Mouse (Mus musculus) liver, adult 2 months (tissue): ENCODE measurements at regions not wholly inside any gene's neighbourhood (a gene's known extent, or its start where the extent isn't known, plus 50 kb on each side); places are given as distances from the start of the nearest gene placed in this dataset.

Experiments
- CTCF ChIP-seq: fragments of 200-500 bp; IDR thresholded peaks from 2 replicates; pipeline ENCODE4 v1.5.1; 2011; ENCODE audit warnings: low read depth, low read length, control low read depth
- POLR2A ChIP-seq: fragments of 200-500 bp; IDR thresholded peaks from 2 replicates; pipeline ENCODE4 v1.6.1; 2011; ENCODE audit warnings: low read length, control low read depth; ENCODE audit not compliant: insufficient read depth; ENCODE audit errors: extremely low read depth

DNA sequence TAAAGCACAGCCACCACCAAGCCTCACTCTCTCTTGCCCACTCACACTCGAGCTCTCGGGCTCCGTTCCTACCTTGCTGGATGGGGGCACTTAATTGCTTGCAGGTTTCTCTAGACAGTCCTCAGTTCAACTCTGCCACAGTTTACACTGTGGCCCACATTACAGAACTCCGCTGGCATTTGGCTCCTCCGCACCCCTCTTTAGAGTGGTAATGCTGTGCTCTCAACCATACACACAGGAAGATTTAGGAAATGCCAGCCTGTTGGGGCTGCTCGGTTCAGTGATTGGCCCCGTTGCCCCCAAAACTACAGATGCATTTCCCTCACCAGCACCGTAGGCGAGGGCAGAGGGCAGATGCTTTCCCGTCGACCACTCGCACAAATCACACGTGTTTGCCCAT, 113.4 kb upstream of the Dio3 start:
- TF ChIP-seq CTCF (no peak), POLR2A (no peak)
